Mouse (Mus musculus): ENCODE measurements at regions not wholly inside any gene's neighbourhood (a gene's known extent, or its start where the extent isn't known, plus 50 kb on each side); places are given as distances from the start of the nearest gene placed in this dataset.
"Not testable (repeated sequence)": the region's sequence is repeated elsewhere in the genome, so short reads cannot be mapped to it uniquely, and the experiment has no call there.

DNA sequence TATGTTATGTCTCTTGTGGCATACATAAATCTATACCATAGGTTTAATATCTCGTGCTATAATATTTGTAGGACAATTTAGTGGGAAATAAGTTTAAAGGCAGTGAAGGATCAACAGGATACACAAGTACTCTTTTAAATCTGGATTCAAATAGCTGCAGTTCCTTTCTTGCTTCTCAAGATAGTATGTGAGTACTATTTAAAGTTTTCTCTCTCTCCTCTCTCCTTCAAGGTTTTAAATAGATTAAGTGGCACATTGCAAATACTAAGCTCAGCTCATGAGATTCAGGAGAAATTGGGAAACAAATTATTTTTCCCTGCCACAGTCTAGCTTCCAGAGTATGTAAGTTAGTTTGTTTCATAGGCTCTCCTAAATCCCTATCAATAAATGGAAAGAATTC, 1103.9 kb downstream of the Ndufa4 start:
- intact Hi-C loops (cut with DNase I), result no loop called here
- no peak for DNase-seq

DNA sequence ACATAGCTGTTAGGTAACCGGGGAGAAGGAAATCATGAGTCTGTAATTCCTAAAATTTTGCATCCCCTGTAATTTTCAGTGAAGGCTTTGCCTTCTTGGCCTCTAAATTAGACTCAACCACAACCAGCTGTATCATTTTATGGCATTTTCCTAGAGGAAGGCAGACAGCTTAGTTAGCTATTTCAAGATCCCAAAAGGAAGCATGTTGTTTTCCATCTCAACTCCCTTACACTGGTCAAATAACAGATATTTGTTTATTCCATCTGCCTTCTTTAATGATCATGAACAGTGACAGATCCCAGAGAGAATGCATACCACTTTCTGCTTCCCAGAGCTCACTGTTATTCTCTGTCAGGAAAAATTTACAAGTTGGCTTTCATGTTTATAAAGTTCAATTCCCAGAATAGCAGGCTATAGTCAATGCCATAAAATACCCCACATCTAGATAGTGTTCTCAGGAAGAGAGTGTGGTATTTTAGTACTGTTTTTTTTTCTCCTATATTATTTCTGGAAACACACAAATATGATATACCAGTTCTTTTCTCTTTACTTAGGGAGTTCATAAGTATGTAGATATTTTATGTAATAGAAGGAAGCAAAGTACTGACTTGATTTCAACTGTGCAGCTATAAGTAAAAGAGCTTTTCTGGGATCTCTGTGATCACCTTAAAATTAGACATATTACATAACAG, 1148.5 kb downstream of the Ndufa4 start:
- no peak for DNase-seq
- intact Hi-C loops (cut with DNase I), result no loop called here

DNA sequence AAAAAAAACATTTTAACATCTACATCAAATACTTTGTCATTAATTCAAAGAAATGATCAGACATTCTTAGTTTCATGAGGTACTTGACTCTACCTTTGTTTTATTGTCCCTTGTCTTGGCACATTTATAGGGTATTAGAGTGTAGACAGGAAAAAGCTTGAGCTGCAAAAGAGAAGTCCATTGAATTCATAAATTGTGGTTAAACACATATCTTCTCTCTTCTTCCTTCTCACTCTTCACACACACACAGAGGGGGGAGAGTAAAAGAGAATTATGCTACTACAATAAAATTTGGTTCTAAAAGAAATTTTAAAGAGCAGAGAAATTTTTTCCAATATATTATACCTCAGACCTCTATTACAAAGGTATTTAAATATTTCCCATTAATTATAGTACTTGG, 1149.2 kb downstream of the Ndufa4 start:
- no peak for DNase-seq
- intact Hi-C loops (cut with DNase I), result no loop called here

DNA sequence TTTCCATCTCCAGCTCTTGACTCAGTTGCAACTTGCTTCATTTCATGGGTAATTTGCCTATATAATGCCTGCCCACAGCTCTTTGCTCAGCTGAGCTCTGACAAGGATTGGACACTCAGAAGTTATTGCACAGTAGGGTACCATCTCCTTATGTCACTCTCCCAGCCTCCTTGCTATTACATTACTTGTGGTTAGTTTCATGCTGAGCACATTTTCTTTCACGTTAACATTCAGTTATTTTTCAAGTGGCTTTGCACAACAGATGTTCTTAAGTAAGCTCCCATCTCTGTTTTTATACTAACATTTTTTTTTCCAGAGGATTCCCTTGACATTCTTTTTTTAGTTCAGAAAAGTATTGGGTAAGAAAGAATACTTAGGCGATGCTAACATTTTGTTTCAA, 1163.2 kb downstream of the Ndufa4 start:
- DNase-seq, result no peak
- intact Hi-C loops (cut with DNase I), result no loop called here

DNA sequence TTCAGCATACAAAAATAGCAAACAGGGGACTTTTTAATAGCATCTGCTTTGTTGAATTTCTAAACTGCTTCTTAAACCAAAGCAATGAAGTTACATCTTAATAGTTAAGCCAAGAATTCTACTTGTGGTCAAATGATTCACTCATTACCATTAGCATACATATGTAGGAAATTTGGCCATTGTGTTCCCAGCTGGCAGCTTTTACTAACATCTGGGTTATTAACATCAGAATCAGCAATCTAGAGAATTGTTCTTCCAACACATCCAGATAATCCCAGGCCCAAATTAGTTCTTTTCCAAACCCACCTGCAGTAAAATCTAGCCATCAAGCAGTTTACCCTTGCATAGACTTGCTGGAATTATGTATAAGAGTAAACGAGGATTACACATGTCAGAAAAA, 1184.7 kb downstream of the Ndufa4 start:
- intact Hi-C loops (cut with DNase I), result no loop called here
- DNase-seq, result no peak

DNA sequence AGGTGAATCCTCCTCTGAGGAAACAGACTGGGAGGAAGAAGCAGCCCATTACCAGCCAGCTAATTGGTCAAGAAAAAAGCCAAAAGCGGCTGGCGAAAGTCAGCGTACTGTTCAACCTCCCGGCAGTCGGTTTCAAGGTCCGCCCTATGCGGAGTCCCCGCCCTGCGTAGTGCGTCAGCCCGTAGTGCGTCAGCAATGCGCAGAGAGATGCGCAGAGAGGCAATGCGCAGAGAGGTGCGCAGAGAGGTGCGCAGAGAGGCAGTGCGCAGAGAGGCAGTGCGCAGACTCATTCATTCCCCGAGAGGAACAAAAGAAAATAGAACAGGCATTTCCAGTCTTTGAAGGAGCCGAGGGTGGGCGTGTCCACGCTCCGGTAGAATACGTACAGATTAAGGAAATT, 1216.8 kb downstream of the Ndufa4 start:
- peak in 1 of 2 experiments; percentile 28 for DNase-seq
- intact Hi-C loops (cut with DNase I), result not testable (repeated sequence)
